Comparison of ENCODE assay signal across 8 mouse cellular contexts in genomic region chr2:60283208-60283750, GRCm38 (mm10). TPM values are rescaled to one million over a fixed set of nuclear protein-coding genes. Genes with fewer than 3 reads are reported as not detected.
DNase-seq lines count a peak whose midpoint lies in the region; ATAC-seq and TF ChIP-seq lines count a peak whose summit lies in the region.

No protein-coding gene starts in this region.

- H3K9me3 ChIP-seq in limb, embryonic 11.5 days (ENCODE audit: control insufficient read depth, low read length), result no peaks in the 10 kb centered on the region
- H3K9me3 ChIP-seq in neural tube, embryonic 14.5 days (ENCODE audit: control insufficient read depth, low read length), result no peaks in the 10 kb centered on the region

- intact Hi-C loops in left cerebral cortex, postnatal 10 days (cut with DNase I), result no loop called here

- H3K4me1 ChIP-seq in spleen, adult 2 months (ENCODE audit: control insufficient read depth, insufficient read depth, insufficient read length), result peaks cover 9% of the 10 kb centered on the region
- H3K4me1 ChIP-seq in limb, embryonic 11.5 days (ENCODE audit: control insufficient read depth, insufficient read depth, low read length), result 0 out of 2 replicates have a peak, but pooled peaks cover 7% of the 10 kb centered on the region
- 0 out of 2 replicates have a peak, but pooled peaks cover 3% of the 10 kb centered on the region for H3K4me1 ChIP-seq in neural tube, embryonic 14.5 days (ENCODE audit: control insufficient read depth, insufficient read depth, low read length)

- peak overlapping the region; percentile 81 for H3K4me2 ChIP-seq in limb, embryonic 11.5 days (ENCODE audit: low read depth, severe bottlenecking)
- peak overlapping the region; percentile 69 for H3K4me2 ChIP-seq in neural tube, embryonic 14.5 days (ENCODE audit: low read depth, low read length)

- DNase-seq in adrenal gland, adult 2 months, result peak; percentile 46
- no peak for DNase-seq in adrenal gland, postnatal 4 days (ENCODE audit: low spot score in 2 of 2)
- DNase-seq in spleen, adult 2 months (ENCODE audit: low read depth in 1 of 2, low spot score in 2 of 2), result no peak
- no peak for DNase-seq in spleen, postnatal 4 days (ENCODE audit: low spot score in 2 of 2)
- no peak for DNase-seq in limb, embryonic 11.5 days (ENCODE audit: low spot score)
- no peak for DNase-seq in left cerebral cortex, postnatal 10 days (ENCODE audit: extremely low spot score in 1 of 2, low spot score in 2 of 2)
- no peak for DNase-seq in right cerebral cortex, postnatal 4 days

- TF ChIP-seq CTCF in spleen, adult 2 months (IDR thresholded peaks at IDR 0.05; ENCODE audit: extremely low read depth, insufficient read depth, insufficient read length, insufficient replicate concordance), result no peak

- H3K27me3 ChIP-seq in spleen, adult 2 months (ENCODE audit: control insufficient read depth, insufficient read depth, low read length), result no peaks in the 10 kb centered on the region; the same call in 1 of the 2 replicates
- H3K27me3 ChIP-seq in limb, embryonic 11.5 days (ENCODE audit: control insufficient read depth, insufficient read depth, low read length), result no peaks in the 10 kb centered on the region
- peaks cover 7% of the 10 kb centered on the region; the same call in 1 of the 2 replicates for H3K27me3 ChIP-seq in neural tube, embryonic 14.5 days (ENCODE audit: control insufficient read depth, insufficient read depth, low read length)

- H3K9ac ChIP-seq in limb, embryonic 11.5 days (ENCODE audit: low read length), result peak overlapping the region; percentile 73
- H3K9ac ChIP-seq in neural tube, embryonic 14.5 days (replicated peaks; ENCODE audit: low read depth, low read length), result peak overlapping the region; percentile 12; the same call in 1 of the 2 replicates

- ATAC-seq in limb, embryonic 11.5 days (ENCODE audit: insufficient number of reproducible peaks, low FRiP score, low TSS enrichment, low read depth), result 0 out of 2 replicates have a peak, but pooled peaks have one; percentile 61
- 0 out of 2 replicates have a peak, but pooled peaks have one; percentile 26 for ATAC-seq in neural tube, embryonic 14.5 days (ENCODE audit: low read depth)

- TF ChIP-seq POLR2A in spleen, adult 2 months (IDR thresholded peaks at IDR 0.05; ENCODE audit: low read depth, low read length), result no peak

- peak overlapping the region; percentile 54 for H3K27ac ChIP-seq in spleen, adult 2 months (ENCODE audit: insufficient read depth, low read length)
- no peak overlapping the region for H3K27ac ChIP-seq in limb, embryonic 11.5 days (replicated peaks; ENCODE audit: low read depth, low read length)
- H3K27ac ChIP-seq in neural tube, embryonic 14.5 days (ENCODE audit: low read depth, low read length), result no peak overlapping the region

- 41% methylated on average over 9 of the region's 9 CpGs for WGBS in spleen, adult 2 months
- 9% methylated on average over 9 of the region's 9 CpGs for WGBS in limb, embryonic 11.5 days
- WGBS in neural tube, embryonic 14.5 days, result 15% methylated on average over 9 of the region's 9 CpGs

- H3K36me3 ChIP-seq in spleen, adult 2 months (ENCODE audit: control insufficient read depth, insufficient read depth, low read length), result no peaks in the 10 kb centered on the region
- H3K36me3 ChIP-seq in limb, embryonic 11.5 days (ENCODE audit: control insufficient read depth, insufficient read depth, low read length), result no peaks in the 10 kb centered on the region
- H3K36me3 ChIP-seq in neural tube, embryonic 14.5 days (ENCODE audit: control insufficient read depth, insufficient read depth, low read length), result no peaks in the 10 kb centered on the region

- peak overlapping the region; percentile 42; the same call in 1 of the 2 replicates for H3K4me3 ChIP-seq in spleen, adult 2 months (ENCODE audit: extremely low read depth, insufficient read depth, insufficient read length)
- peak overlapping the region; percentile 46 for H3K4me3 ChIP-seq in limb, embryonic 11.5 days (ENCODE audit: low read depth, low read length)
- peak overlapping the region; percentile 34 for H3K4me3 ChIP-seq in neural tube, embryonic 14.5 days (ENCODE audit: low read depth, low read length)

RNA-seq across cellular contexts. Expression of gene Cd302, which starts 1.0 kb away (rescaled TPM):
- total RNA-seq in adrenal gland, adult 2 months (2021), result 10 to 100 TPM; 32.0 to 44.6 TPM
- polyA plus RNA-seq in adrenal gland, adult 2 months (2012; rRNA removed), result 10.1 and 16.7 TPM in 2 replicates
- 10 to 100 TPM; 19.4 to 35.4 TPM for total RNA-seq in adrenal gland, postnatal 4 days (2021)
- polyA plus RNA-seq in spleen, adult 2 months (2012; rRNA removed), result 15.3 and 16.9 TPM in 2 replicates
- 27.9 and 28.8 TPM in 2 replicates for polyA plus RNA-seq in limb, embryonic 11.5 days (2014; fragmentation: Nextera tagmentation; extraction: Ambion mirVana)
- 9.9 and 18.9 TPM in 2 replicates for polyA plus RNA-seq in neural tube, embryonic 14.5 days (2014; fragmentation: Nextera tagmentation; extraction: Ambion mirVana)
- 10 to 100 TPM; 11.5 to 13.4 TPM for total RNA-seq in left cerebral cortex, postnatal 10 days (2021)
